Mouse (Mus musculus) frontal cortex, adult 2 months (tissue): ENCODE measurements at regions not wholly inside any gene's neighbourhood (a gene's known extent, or its start where the extent isn't known, plus 50 kb on each side); places are given as distances from the start of the nearest gene placed in this dataset.

ENCODE experiments used
- DNase-seq, 2 experiments: peaks; one replicate each; pipeline ENCODE4 v3.0.0; 2022; ENCODE audit warnings: low spot score in 1 of 2; ENCODE audit errors: extremely low spot score in 1 of 2

- no peak for DNase-seq
These were observed 88.0 kb downstream of the Tent5c start for GRCm38 (mm10) chr3:100401080-100401479.

GRCm38 (mm10) chr3:100397491-100397890 lies 91.6 kb downstream of the Tent5c start:
- DNase-seq: no peak

- DNase-seq: no peak
These were observed 94.1 kb downstream of the Tent5c start for GRCm38 (mm10) chr3:100394911-100395604.

GRCm38 (mm10) chr3:100393956-100394355 lies 95.2 kb downstream of the Tent5c start:
- DNase-seq: no peak

GRCm38 (mm10) chr3:100382181-100382580 lies 106.9 kb downstream of the Tent5c start:
- no peak for DNase-seq

- DNase-seq: no peak
These were observed 107.8 kb downstream of the Tent5c start for GRCm38 (mm10) chr3:100381363-100381762.

GRCm38 (mm10) chr3:100376162-100376561 lies 113.0 kb downstream of the Tent5c start:
- DNase-seq: no peak

- no peak for DNase-seq
These were observed 122.0 kb downstream of the Tent5c start for GRCm38 (mm10) chr3:100366884-100367840.

- no peak for DNase-seq
These were observed 122.7 kb downstream of the Tent5c start for GRCm38 (mm10) chr3:100366447-100366846.

- no peak for DNase-seq
These were observed 123.7 kb downstream of the Tent5c start for GRCm38 (mm10) chr3:100365354-100365945.

GRCm38 (mm10) chr3:100364706-100365105 lies 124.4 kb downstream of the Tent5c start:
- peak; percentile 22 to 47 for DNase-seq

- DNase-seq: no peak
These were observed 126.1 kb downstream of the Tent5c start for GRCm38 (mm10) chr3:100362983-100363382.

- DNase-seq: no peak
These were observed 129.1 kb downstream of the Tent5c start for GRCm38 (mm10) chr3:100360019-100360418.

- peak; percentile 28 to 79 for DNase-seq
These were observed 130.1 kb downstream of the Tent5c start for GRCm38 (mm10) chr3:100359036-100359435.

- DNase-seq: no peak
These were observed 155.6 kb downstream of the Tent5c start for GRCm38 (mm10) chr3:100333478-100333877.

- DNase-seq: no peak
These were observed 156.2 kb upstream of the Wdr3 start for GRCm38 (mm10) chr3:100318357-100318756.

- no peak for DNase-seq
These were observed 125.6 kb upstream of the Wdr3 start for GRCm38 (mm10) chr3:100287818-100288217.

GRCm38 (mm10) chr3:100266976-100267375 lies 104.8 kb upstream of the Wdr3 start:
- no peak for DNase-seq

- no peak for DNase-seq
These were observed 102.8 kb upstream of the Wdr3 start for GRCm38 (mm10) chr3:100264991-100265390.
